In genomic region chr5:22745529-22745884, GRCm38 (mm10) we compare ENCODE assay signal across 8 mouse cellular contexts. TPM values are rescaled to one million over a fixed set of nuclear protein-coding genes. Genes with fewer than 3 reads are reported as not detected.
DNase-seq lines count a peak whose midpoint lies in the region; ATAC-seq and TF ChIP-seq lines count a peak whose summit lies in the region.
"Had no signal": no experiment of that assay in that cellular context is flagged by ENCODE, and none has a peak within 500 bp of the region (broad histone marks: within the 10 kb centered on the region; RNA-seq: fewer than 3 reads in every experiment).

No protein-coding gene starts in this region.

- peak overlapping the region; percentile 26; the same call in 1 of the 2 replicates for H3K9ac ChIP-seq in lung, embryonic 14.5 days
- H3K9ac ChIP-seq in forebrain, embryonic 14.5 days (ENCODE audit: low read length): peak overlapping the region; percentile 75
- H3K9ac ChIP-seq in limb, embryonic 13.5 days: peak overlapping the region; percentile 66
- H3K9ac ChIP-seq in stomach, embryonic 15.5 days: no peak overlapping the region

- H3K27ac ChIP-seq in lung, embryonic 14.5 days (ENCODE audit: low read depth): no peak overlapping the region
- no peak overlapping the region for H3K27ac ChIP-seq in forebrain, embryonic 14.5 days (ENCODE audit: low read depth, low read length)
- no peak overlapping the region for H3K27ac ChIP-seq in limb, embryonic 13.5 days
- no peak overlapping the region for H3K27ac ChIP-seq in stomach, embryonic 15.5 days

- H3K27me3 ChIP-seq in lung, embryonic 14.5 days (ENCODE audit: insufficient read depth, low read length): peaks cover 25% of the 10 kb centered on the region
- H3K27me3 ChIP-seq in forebrain, embryonic 14.5 days (replicated peaks; ENCODE audit: control insufficient read depth, insufficient read depth, low read length): peaks cover 13% of the 10 kb centered on the region; the same call in 1 of the 2 replicates
- H3K27me3 ChIP-seq in limb, embryonic 13.5 days: peaks cover 52% of the 10 kb centered on the region
- peaks cover 18% of the 10 kb centered on the region for H3K27me3 ChIP-seq in stomach, embryonic 15.5 days (replicated peaks)

- peak overlapping the region; percentile 92 for H3K4me2 ChIP-seq in lung, embryonic 14.5 days
- H3K4me2 ChIP-seq in forebrain, embryonic 14.5 days (ENCODE audit: low read length): peak overlapping the region; percentile 98
- peak overlapping the region; percentile 96 for H3K4me2 ChIP-seq in limb, embryonic 13.5 days (replicated peaks)
- H3K4me2 ChIP-seq in stomach, embryonic 15.5 days: peak overlapping the region; percentile 93

- WGBS in lung, embryonic 14.5 days: 4% methylated on average over 10 of the region's 10 CpGs
- 2% methylated on average over 10 of the region's 10 CpGs for WGBS in forebrain, embryonic 14.5 days
- 0% methylated on average over 10 of the region's 10 CpGs for WGBS in limb, embryonic 13.5 days
- WGBS in stomach, embryonic 15.5 days: 3% methylated on average over 10 of the region's 10 CpGs

- H3K36me3 ChIP-seq in lung, embryonic 14.5 days (ENCODE audit: insufficient read depth): no peaks in the 10 kb centered on the region
- no peaks in the 10 kb centered on the region for H3K36me3 ChIP-seq in forebrain, embryonic 14.5 days (ENCODE audit: control insufficient read depth, insufficient read depth, low read length)
- no peaks in the 10 kb centered on the region for H3K36me3 ChIP-seq in limb, embryonic 13.5 days
- H3K36me3 ChIP-seq in stomach, embryonic 15.5 days: no peaks in the 10 kb centered on the region

- no peaks in the 10 kb centered on the region for H3K9me3 ChIP-seq in lung, embryonic 14.5 days (ENCODE audit: low read depth, low read length)
- H3K9me3 ChIP-seq in forebrain, embryonic 14.5 days (replicated peaks; ENCODE audit: control insufficient read depth, low read length): no peaks in the 10 kb centered on the region
- H3K9me3 ChIP-seq in limb, embryonic 13.5 days: no peaks in the 10 kb centered on the region
- no peaks in the 10 kb centered on the region for H3K9me3 ChIP-seq in stomach, embryonic 15.5 days

- peak; percentile 3 for DNase-seq in lung, embryonic 14.5 days
- DNase-seq in lung, postnatal 10 days: no peak
- DNase-seq in forebrain, embryonic 14.5 days (ENCODE audit: low spot score): no peak
- DNase-seq in retina, embryonic 14.5 days (ENCODE audit: low spot score): no peak
- no peak for DNase-seq in adrenal gland, adult 2 months

- TF ChIP-seq CTCF in lung, embryonic 14.5 days (IDR thresholded peaks at IDR 0.05; ENCODE audit: low read depth): no peak

- H3K4me1 ChIP-seq in lung, embryonic 14.5 days (ENCODE audit: insufficient read depth): peaks cover 4% of the 10 kb centered on the region; the same call in 1 of the 2 replicates
- H3K4me1 ChIP-seq in forebrain, embryonic 14.5 days (ENCODE audit: control insufficient read depth, insufficient read depth, low read length): 0 out of 2 replicates have a peak, but pooled peaks cover 3% of the 10 kb centered on the region
- peaks cover 15% of the 10 kb centered on the region for H3K4me1 ChIP-seq in limb, embryonic 13.5 days
- H3K4me1 ChIP-seq in stomach, embryonic 15.5 days: peaks cover 14% of the 10 kb centered on the region

- peak; percentile 51; the same call in 1 of the 2 replicates for ATAC-seq in lung, embryonic 14.5 days (ENCODE audit: insufficient read depth)
- ATAC-seq in forebrain, embryonic 14.5 days: peak; percentile 28; the same call in 1 of the 2 replicates
- peak; percentile 9; the same call in 1 of the 2 replicates for ATAC-seq in limb, embryonic 13.5 days (ENCODE audit: low FRiP score, low read depth)
- ATAC-seq in stomach, embryonic 15.5 days (ENCODE audit: insufficient read depth, low FRiP score, low read depth): 0 out of 2 replicates have a peak, but pooled peaks have one; percentile 14

- H3K4me3 ChIP-seq in lung, embryonic 14.5 days (ENCODE audit: low read depth, low read length): peak overlapping the region; percentile 48
- H3K4me3 ChIP-seq in forebrain, embryonic 14.5 days (ENCODE audit: low read depth, low read length): peak overlapping the region; percentile 63
- peak overlapping the region; percentile 60 for H3K4me3 ChIP-seq in limb, embryonic 13.5 days
- peak overlapping the region; percentile 49 for H3K4me3 ChIP-seq in stomach, embryonic 15.5 days (replicated peaks)

RNA-seq across cellular contexts. Expression of gene Lhfpl3, which starts 0.4 kb away (rescaled TPM):
- 0.11 TPM in 1 of 2 replicates, not detected in the other for polyA plus RNA-seq in lung, embryonic 14.5 days (2014; fragmentation: Nextera tagmentation; extraction: Ambion mirVana)
- 9.3 and 11.5 TPM in 2 replicates for polyA plus RNA-seq in forebrain, embryonic 14.5 days (2014; fragmentation: Nextera tagmentation; extraction: Ambion mirVana)
- 0.70 and 1.3 TPM in 2 replicates for polyA plus RNA-seq in limb, embryonic 13.5 days (2015; fragmentation: Nextera tagmentation; extraction: Ambion mirVana)
- 0.23 and 0.28 TPM in 2 replicates for polyA plus RNA-seq in stomach, embryonic 15.5 days (2015; fragmentation: Nextera tagmentation; extraction: Ambion mirVana)
- 1 to 10 TPM in 1 of 2 experiments, under 1 TPM in 1; 0.83 to 1.0 TPM for total RNA-seq in adrenal gland, adult 2 months (2021)
- polyA plus RNA-seq in adrenal gland, adult 2 months (2012; rRNA removed): 1.1 and 1.9 TPM in 2 replicates
- total RNA-seq: granulocyte monocyte progenitor cell, adult 5-6 weeks had no signal
